In the genomic region with DNA sequence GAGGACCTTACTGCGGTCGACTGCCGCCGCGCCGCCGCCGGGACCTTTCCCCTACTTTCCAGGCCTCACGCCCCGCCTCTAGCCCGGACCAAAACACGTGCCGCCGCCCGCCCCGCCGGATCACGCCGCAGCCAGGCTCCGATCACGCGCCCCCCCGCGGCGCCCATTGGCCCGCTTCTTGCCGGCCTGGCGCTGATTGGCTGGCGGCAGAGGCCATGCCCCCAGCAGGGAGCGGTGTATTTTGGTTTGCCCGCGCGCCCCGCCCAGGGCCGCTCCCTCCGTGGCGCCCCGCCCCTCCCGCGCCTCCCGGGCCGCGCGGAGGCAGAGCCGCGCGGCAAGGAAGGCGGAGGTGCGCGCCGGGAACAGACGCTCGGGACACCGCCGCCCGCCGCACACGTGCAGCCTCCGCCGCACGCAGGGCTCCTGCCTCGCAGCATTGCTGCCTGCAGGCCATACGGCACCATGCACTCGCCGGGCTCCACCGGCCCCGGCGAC, we compare ENCODE assay signal across 7 mouse cellular contexts. TPM values are rescaled to one million over a fixed set of nuclear protein-coding genes. Genes with fewer than 3 reads are reported as not detected.
DNase-seq lines count a peak whose midpoint lies in the region; ATAC-seq lines count a peak whose summit lies in the region.

TSS of gene Klf11 (plus strand) at position 212 of the 495 bp plus-strand sequence.

- intact Hi-C loops in gastrocnemius, postnatal 36 days (cut with DNase I): no loop called here
- intact Hi-C loops in left cerebral cortex, postnatal 25 days (cut with DNase I): no loop called here

- peak within 1 kb of the TSS; percentile 70 for H3K4me2 ChIP-seq in intestine, embryonic 15.5 days (replicated peaks)

- peak within 1 kb of the TSS; percentile 70 for H3K4me3 ChIP-seq in intestine, embryonic 15.5 days (replicated peaks)
- H3K4me3 ChIP-seq in midbrain, embryonic 10.5 days: peak within 1 kb of the TSS; percentile 93

- under 1% methylated on average over 61 of the region's 68 CpGs for WGBS in intestine, embryonic 15.5 days
- under 1% methylated on average over 68 of the region's 68 CpGs for WGBS in midbrain, embryonic 10.5 days

- H3K9me3 ChIP-seq in intestine, embryonic 15.5 days: no peaks in the 10 kb centered on the region
- H3K9me3 ChIP-seq in midbrain, embryonic 10.5 days (replicated peaks): no peaks in the 10 kb centered on the region

- peak; percentile 94 for ATAC-seq in intestine, embryonic 15.5 days

- H3K36me3 ChIP-seq in intestine, embryonic 15.5 days: peaks cover 21% of the 10 kb centered on the region
- H3K36me3 ChIP-seq in midbrain, embryonic 10.5 days: peaks cover 29% of the 10 kb centered on the region

- peak within 1 kb of the TSS; percentile 86 for H3K27ac ChIP-seq in intestine, embryonic 15.5 days
- peak within 1 kb of the TSS; percentile 99 for H3K27ac ChIP-seq in midbrain, embryonic 10.5 days (replicated peaks)

- peaks cover 15% of the 10 kb centered on the region; the same call in 1 of the 2 replicates for H3K4me1 ChIP-seq in intestine, embryonic 15.5 days (replicated peaks)
- peaks cover 46% of the 10 kb centered on the region for H3K4me1 ChIP-seq in midbrain, embryonic 10.5 days

- peak within 1 kb of the TSS; percentile 80 for H3K9ac ChIP-seq in intestine, embryonic 15.5 days

- peak; percentile 99 for DNase-seq in adrenal gland, adult 18-20 months (ENCODE audit: low spot score in 2 of 2)
- DNase-seq in embryo, embryonic 11 days: peak; percentile 99
- peak; percentile 97 for DNase-seq in gastrocnemius, postnatal 36 days
- peak; percentile 98 for DNase-seq in left cerebral cortex, postnatal 25 days (ENCODE audit: low spot score in 2 of 2)
- peak; percentile 99 for DNase-seq in midbrain, embryonic 10.5 days (ENCODE audit: low spot score)
- DNase-seq in right cerebral cortex, postnatal 4 days: peak; percentile 97

- H3K27me3 ChIP-seq in intestine, embryonic 15.5 days (replicated peaks): no peaks in the 10 kb centered on the region
- H3K27me3 ChIP-seq in midbrain, embryonic 10.5 days (ENCODE audit: low read depth, poor library complexity, severe bottlenecking): peaks cover 18% of the 10 kb centered on the region

RNA-seq across cellular contexts. Expression of gene Klf11, which starts in this region (rescaled TPM):
- 10 to 100 TPM; 10.7 to 15.5 TPM for total RNA-seq in adrenal gland, adult 18-20 months (2021)
- total RNA-seq in gastrocnemius, postnatal 36 days (2021): 1 to 10 TPM; 7.8 to 8.6 TPM
- 8.9 and 10.9 TPM in 2 replicates for polyA plus RNA-seq in intestine, embryonic 15.5 days (2015; fragmentation: Nextera tagmentation; extraction: Ambion mirVana)
- 1 to 10 TPM; 5.6 to 7.0 TPM for total RNA-seq in left cerebral cortex, postnatal 25 days (2021)
- 13.6 and 16.1 TPM in 2 replicates for polyA plus RNA-seq in midbrain, embryonic 10.5 days (2016; fragmentation: Nextera tagmentation; extraction: Ambion mirVana)

Comparison
In these comparisons a context has a peak if more than half of its experiments do, and no peak if none do; other contexts are left out.
1. Peak in every context shown above with its lines: DNase-seq, ATAC-seq, H3K4me3 ChIP-seq and H3K27ac ChIP-seq.